Mouse (Mus musculus): Measurements from ENCODE around the gene Sestd1.

DNA sequence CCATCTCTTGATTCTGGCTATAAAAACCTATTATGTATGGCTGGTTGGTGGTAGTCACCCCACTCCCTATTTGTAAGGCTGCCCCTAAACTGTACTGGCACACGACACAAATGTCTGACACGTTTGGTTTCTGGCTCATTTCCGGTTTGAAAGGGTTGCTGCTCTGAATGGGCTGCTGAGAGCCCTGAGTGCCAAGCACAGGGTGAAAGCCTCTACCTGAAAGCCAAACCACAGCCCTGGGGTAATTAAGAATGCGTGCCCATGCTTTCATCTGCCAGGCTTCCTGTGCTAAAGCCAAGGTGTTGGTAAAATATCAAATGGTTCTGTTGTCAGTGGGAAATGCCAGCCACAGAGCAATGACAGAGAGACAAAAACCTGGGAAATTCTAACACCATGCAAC lies 132.2 kb downstream of the Sestd1 start:
- no peak for TF ChIP-seq GATA1 (IDR thresholded peaks at IDR 0.05; ENCODE audit: borderline replicate concordance, low read length)
- TF ChIP-seq FLI1 (IDR thresholded peaks at IDR 0.05; ENCODE audit: low read length) = no peak
